Mouse (Mus musculus): ENCODE results near the gene Klf11. TPM values are rescaled to one million over a fixed set of nuclear protein-coding genes. Genes with fewer than 3 reads are reported as not detected.
"Not testable (repeated sequence)": the region's sequence is repeated elsewhere in the genome, so short reads cannot be mapped to it uniquely, and the experiment has no call there.

Gene Klf11
- total RNA-seq, 2 experiments from 2014 or later: 4.3 to 6.3 TPM

GRCm38 (mm10) chr12:24701621-24702020 lies 50.5 kb downstream of the Klf11 start:
- not testable (repeated sequence) for DNase-seq (ENCODE audit: low spot score)

- DNase-seq (ENCODE audit: low spot score): no peak
Observed at GRCm38 (mm10) chr12:24703013-24703412, 51.9 kb downstream of the Klf11 start.

- DNase-seq (ENCODE audit: low spot score): no peak
Observed at GRCm38 (mm10) chr12:24705502-24706263, 54.6 kb downstream of the Klf11 start.

- DNase-seq (ENCODE audit: low spot score): no peak
Observed at GRCm38 (mm10) chr12:24706764-24707479, 55.8 kb downstream of the Klf11 start.

- DNase-seq (ENCODE audit: low spot score): no peak
Observed at GRCm38 (mm10) chr12:24707480-24707802, 56.4 kb downstream of the Klf11 start.

- DNase-seq (ENCODE audit: low spot score): peak; percentile 92
Observed at GRCm38 (mm10) chr12:24707954-24708823, 57.1 kb downstream of the Klf11 start, which contains the start of gene Rrm2. TSS of gene Rrm2 (plus strand) at chr12:24708241.

GRCm38 (mm10) chr12:24708824-24709218 lies 57.7 kb downstream of the Klf11 start:
- no peak for DNase-seq (ENCODE audit: low spot score)

- DNase-seq (ENCODE audit: low spot score): no peak
Observed at GRCm38 (mm10) chr12:24709409-24709808, 58.3 kb downstream of the Klf11 start.

- DNase-seq (ENCODE audit: low spot score): peak; percentile 73
Observed at GRCm38 (mm10) chr12:24709831-24710508, 58.9 kb downstream of the Klf11 start.

GRCm38 (mm10) chr12:24710672-24711071 lies 59.6 kb downstream of the Klf11 start:
- DNase-seq (ENCODE audit: low spot score): no peak

Other genes starting within 250 kb of the Klf11 start
- 1 to 10 TPM; 5.8 to 7.2 TPM for gene Taf1b, start 152.9 kb upstream of the Klf11 start, total RNA-seq (2021)
- gene Grhl1, start 79.0 kb upstream of the Klf11 start, total RNA-seq (2021): under 1 TPM; 0.24 to 0.27 TPM
- 1 to 10 TPM; 1.7 to 2.7 TPM for gene Cys1, start 30.5 kb downstream of the Klf11 start, total RNA-seq (2021)
- under 1 TPM; 0.71 to 0.87 TPM for gene Rrm2, start 57.0 kb downstream of the Klf11 start, total RNA-seq (2021)
- 1 to 10 TPM in 1 of 2 experiments, under 1 TPM in 1; 0.50 to 1.9 TPM for gene Mboat2, start 179.6 kb downstream of the Klf11 start, total RNA-seq (2021)

All from gastrocnemius, adult 18-20 months (tissue).